Mouse (Mus musculus): ENCODE data around the gene Vps4a.

Gene Vps4a

DNA sequence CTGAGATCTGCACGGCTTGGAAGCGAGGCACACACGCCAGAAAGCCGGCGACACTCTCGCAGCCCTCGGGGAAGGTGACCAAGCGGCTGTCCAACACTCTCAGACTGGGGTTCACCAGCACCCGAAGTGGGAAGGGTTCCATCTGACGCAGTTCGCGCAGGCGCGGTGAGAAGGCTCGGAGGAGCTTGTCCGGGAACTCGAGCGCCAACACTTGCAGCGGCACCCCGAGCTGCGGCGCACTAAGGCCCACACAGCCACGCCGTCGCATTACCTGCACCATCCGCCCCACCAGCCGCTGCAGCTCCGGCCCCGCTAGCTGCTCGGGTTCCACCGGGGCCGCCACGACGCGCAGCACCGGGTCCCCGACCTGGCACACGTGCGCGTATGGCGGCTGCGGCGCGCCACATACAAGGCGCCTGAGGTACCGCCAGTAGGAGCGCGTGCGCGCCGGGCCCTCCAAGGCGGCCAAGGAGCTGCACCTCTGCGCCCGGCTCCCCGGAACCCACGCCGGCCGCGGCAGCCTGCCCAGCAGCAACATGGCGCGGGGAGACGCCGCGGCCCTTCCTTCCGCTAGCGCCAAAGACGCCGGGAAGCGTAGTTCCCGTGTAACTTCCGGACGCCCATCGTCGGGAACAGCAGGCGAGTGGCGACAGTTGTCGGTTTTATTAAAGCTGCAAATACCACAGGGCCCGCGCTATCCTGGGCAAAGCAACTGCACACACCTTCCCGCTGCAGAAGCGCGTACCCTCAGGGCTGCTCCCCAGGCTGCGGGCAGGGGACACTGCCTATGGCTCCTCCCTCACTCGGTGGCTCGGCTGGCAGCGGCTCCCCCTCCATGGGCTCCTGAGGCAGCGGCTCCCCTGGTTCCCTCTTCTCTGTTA lies 17.3 kb downstream of the Vps4a start, which contains the start of gene Pdf:
Gene Pdf, minus strand, starts transcription at position 554 of the 881 bp plus-strand sequence.
- DNase-seq (ENCODE audit: low spot score) = peak; percentile 38

DNA sequence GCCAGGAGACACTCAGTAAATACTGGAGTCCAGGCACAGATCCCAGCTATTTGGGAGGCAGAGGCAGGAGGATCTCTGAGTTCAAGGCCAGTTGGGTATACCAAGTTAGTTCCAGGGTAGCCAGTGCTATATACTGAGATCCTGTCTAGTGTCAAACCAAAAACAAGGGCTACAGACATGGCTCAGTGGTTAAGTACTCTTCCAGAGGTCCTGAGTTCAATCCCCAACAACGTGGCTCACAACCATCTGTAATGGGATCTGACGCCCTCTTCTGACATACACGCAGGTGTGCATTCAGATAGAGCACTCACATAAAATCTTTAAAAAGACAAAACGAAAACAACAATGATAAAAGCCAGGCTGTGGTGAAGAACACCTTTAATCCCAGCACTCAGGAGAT lies 18.5 kb downstream of the Vps4a start:
- no peak for DNase-seq (ENCODE audit: low spot score)

DNA sequence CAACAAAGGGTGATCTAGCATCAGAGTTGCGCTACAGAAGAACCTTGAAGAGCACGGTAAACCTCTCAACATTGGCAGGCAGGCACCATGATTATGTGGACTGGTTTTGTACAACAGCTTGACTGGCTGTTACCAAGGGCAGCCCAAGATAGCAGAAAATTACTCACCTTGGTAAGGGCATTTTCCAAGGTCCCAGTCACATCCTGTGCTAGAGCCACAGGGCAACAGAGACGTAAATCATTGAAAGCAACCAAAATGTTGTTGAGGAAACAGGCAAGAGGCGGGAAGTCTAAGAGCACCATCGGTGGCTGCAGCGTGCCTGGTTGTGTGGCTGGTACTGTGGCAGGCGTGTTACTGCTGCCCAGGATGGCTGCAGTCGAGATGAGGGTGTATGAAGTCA lies 21.0 kb downstream of the Vps4a start:
- no peak for DNase-seq (ENCODE audit: low spot score)

DNA sequence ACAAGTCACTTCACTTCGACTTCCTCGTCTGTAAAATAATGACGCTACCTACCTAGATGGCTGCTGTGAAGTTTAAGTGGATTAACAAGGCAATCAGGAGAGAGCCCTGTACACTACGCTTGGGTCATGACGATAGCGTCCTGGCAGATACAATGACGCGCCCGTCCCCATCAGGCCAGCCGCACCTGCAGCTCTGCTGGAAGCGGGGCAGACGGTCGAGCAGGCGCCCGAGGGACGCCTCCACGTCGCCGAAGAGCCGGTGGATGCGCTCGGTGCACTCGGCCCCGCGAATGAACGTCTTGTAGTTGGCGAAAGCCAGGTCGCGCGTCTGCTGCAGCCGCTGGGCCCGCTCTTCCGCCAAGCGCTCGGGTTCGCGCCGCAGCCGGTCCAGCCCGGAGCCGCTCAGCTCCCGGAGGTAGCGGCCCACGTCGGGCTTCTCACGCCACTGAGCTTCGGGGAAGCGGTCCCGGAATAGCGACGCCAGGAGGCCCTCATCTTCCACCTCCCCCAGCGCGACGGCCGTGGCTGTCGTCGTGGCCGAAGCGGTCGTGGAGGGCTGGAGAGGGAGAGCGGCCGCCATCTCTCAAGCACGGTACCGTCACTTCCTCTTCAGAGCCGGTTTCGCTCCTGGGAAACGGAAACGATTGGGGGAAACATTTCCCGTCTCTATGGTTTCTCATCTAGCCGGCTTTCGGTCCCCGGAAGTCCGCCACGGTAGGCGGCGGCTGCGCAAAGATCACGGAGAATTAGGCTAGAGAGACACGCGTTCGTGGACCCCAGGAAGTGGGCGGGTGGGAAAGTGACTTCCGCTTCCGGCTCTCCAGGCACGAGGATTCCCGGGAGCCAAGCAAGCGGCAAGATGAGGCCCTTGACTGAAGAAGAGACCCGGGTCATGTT lies 25.3 kb downstream of the Vps4a start, which contains the start of the genes Cog8 and Nip7:
Gene Cog8, minus strand, starts transcription at position 614 of the 897 bp plus-strand sequence.
Gene Nip7, plus strand, starts transcription at position 802 of the 897 bp plus-strand sequence.
- peak; percentile 74 for DNase-seq (ENCODE audit: low spot score)

DNA sequence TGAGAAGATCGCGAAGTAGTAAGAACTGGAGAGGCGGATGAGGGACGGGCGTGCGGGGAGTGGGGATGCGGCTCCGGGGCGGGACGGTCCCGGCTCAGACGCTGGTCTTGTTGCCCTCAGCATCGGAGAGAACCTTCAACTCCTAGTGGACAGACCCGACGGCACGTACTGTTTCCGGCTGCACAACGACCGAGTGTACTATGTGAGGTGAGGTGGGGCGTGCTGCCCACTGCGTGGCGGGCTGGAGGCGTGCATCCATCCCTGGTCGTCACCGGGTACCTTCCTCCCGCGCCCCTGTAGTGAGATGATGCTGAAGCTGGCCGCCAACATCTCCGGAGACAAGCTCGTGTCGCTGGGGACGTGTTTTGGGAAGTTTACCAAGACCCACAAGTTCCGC lies 25.9 kb downstream of the Vps4a start:
- DNase-seq (ENCODE audit: low spot score) = no peak

DNA sequence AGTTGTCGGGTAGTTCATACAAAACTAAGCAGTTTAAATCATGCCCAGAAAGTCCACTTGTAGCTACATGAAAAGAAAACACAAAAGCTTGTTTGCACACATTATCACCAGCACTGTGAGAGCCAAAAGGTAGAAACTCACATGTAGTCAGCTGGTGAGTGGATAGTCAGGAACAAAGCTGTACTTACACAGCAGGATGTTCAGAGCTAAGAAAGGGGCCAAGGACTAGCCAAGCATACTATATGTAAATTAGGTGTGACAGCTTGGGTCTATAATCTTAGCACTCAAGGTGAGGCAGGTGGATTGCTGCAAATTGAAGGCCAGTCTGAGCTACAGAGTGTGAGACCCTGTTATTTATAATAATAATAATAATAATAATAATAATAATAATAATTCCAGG lies 31.6 kb downstream of the Vps4a start:
- no peak for DNase-seq (ENCODE audit: low spot score)

DNA sequence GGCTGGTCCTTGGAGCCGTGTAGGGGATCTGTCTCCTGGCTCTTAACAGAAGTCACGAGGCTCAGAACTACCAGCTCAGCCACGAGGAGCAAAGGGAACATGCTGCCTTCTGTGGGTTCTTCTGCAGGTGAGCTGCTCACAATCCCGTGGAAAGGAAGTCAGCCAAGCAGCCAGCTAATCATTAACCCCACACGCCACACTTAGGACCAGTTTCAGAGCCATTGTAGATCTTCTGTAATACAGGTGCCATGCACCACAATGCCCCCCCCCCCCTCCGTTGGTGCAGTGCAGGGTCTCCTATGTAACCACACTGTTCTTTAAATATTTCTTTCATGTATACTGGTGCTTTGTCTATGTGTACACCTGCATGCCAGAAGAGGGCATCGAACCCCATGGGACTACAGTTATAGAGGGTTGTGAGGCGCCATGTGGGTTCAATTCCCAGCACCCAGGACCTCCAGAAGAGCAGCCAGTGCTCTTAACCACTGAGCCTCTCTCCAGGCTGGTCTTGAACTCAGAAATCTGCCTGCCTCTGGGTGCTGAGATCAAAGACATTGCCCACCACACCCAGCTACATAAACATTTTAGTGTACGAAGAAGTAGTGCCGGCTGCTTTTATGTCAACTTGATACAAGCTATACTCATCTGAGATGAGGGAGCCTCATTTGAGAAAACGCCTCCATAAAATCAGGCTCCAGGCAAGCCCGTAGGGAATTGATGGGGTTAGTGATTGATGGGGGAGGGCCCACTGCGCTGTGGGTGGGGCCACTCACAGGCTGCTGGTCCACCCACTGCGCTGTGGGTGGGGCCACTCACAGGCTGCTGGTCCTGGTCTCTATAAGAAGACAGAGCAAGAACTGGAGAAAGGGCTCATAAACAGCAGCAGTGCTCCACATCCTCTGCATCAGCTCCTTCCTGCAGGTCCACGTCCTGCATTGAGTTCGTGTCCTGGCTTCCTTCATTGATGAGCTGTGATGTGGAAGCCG lies 34.8 kb downstream of the Vps4a start, which contains the start of gene Tmed6:
Gene Tmed6, minus strand, starts transcription at position 134 of the 986 bp plus-strand sequence.
- DNase-seq (ENCODE audit: low spot score) = no peak

DNA sequence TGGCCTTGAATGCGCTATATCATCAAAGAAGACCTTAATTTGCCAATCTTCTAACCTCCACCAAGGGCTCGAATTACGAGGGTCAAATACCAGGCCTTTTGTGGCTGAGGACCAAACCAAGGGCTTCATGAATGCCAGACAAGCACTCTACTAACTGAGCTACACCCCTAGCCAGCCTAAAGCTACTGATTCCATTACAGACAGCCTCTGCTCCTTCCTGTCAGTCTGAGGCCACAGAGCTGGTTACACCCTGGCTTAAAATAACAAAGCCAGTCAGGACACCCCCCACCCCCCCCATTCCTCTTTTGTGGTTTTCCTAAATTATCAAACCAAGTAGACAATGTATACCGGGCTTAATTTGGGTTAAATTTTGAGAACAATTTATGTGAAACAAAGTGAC lies 42.7 kb downstream of the Vps4a start:
- no peak for DNase-seq (ENCODE audit: low spot score)

DNA sequence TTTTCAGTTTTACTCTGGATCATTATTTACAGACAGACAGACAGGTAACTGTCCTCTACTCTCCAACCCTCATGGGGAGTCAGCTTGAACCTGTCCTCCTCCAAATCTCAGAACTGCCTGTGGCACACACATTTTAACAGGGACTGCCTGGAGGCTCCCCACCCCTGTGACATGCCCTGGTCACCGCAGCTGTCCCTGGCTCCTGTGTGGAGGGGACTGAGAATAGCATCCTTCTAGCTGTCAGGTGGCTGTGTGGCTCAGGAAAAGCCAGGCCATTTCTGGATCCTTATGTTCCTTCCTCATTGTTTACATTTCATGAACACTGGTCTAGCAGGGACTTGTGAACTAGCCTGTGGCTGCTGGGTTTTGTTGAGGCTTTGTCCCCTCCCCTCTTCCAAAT lies 43.1 kb downstream of the Vps4a start:
- no peak for DNase-seq (ENCODE audit: low spot score)

DNA sequence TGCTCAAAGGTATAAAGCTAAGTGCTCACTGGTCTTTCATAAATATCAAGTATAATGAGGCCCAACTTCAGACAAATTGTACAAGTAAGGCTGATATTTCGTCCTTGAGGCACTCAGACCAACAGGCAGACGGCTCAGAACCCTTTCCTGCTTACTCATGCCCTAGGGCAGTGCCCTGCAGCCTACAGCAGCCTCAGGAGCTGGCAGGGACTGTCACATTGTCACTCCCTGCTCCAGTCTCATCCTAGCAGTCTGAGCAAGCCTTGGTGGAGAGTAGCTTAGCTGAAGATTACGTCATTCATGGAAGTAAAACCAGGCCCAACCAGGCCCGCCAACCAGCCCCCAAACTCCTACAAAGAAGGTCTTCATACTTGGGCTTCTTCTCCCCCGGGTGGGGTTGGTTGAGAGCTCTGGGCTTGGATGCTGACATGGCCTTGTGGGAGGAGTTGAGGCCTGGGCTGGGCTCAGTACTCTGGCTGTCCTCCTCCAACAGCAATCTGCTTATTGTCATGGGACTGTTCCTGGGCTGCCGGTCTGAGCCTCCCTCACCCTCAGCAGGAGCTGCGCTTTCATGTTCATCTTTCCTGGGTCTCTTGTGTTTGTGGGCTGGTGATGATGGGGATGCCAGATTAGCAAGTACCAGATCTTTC lies 45.3 kb downstream of the Vps4a start:
- DNase-seq (ENCODE audit: low spot score) = no peak

DNA sequence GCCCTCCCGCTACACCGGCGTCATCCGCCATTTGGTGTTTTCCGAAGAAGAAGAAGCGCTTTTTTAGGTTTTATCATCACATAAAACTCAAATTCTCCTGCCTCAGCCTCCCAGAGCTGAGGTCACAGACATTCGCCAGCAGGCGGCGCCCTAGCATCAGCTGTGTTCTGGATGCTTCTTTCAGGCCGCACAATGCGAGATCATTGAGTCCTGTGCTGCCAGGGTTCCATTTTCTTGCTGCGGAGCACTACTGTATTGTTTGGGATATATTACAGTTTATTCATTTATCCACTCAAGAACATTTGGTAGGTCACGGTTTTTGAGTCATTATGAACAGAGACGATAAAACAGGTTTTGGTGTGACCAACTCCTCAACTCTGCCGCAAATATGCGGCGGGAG lies 54.3 kb downstream of the Vps4a start:
- no peak for DNase-seq (ENCODE audit: low spot score)

DNA sequence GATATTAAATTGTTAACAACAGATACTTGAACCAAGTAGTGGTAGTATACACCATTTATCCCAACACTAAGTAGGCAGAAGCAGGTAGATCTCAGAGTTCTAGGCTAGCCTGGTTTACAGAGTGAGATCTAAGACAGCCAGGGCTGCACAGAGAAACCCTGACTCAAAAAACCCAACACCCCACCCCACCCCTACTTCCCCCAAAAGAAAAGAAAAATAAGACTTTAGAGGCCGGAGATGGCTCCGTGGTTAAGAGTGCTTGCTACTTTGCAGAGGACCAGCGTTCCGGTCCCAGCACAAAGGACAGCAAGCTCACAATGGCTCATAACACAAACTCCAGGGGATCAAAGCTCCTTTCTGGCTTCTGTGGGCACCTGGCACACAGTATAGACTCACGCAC lies 55.0 kb downstream of the Vps4a start:
- DNase-seq (ENCODE audit: low spot score) = no peak

DNA sequence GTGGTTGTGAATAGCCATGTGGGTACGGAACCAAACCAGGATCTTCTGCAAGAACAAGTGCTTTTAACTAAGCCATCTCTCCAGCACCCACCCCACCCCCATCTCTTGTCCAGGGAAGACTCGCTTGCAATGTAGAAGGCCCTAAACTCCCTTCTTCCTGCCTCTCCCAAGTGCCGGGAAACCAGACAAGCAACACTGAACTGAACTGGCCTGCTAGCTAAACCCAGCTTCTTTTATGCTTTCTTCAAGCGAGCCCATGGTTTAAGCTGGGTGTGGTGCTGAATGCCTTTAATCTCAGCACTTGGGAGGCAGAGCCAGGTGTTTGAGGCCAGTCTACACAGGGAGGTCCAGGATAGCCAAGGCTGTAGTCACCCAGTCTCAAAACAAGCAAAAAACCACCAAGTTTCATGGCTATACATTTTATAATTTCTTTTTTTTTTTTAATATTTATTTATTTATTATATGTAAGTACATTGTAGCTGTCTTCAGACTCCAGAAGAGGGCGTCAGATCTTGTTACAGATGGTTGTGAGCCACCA lies 57.6 kb downstream of the Vps4a start:
- DNase-seq (ENCODE audit: low spot score) = no peak

DNA sequence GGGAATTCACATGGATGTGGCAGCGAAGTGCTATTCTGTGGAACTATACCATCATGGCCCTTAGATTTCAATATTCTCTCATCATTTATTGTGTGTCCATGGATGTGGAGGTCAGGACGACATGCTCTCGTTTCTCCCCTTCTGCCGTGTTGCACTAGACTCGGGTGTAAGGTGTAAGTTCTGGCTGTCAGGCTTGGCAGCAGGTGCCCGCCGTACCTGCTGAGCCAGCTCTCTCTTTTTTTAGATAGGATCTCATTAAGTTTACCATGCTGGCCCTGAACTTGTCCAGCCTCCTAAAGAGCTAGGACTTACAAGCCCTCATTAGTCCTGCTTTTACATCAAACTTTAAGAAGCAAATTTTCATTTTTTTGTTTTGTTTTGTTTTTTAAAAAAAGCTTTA lies 59.5 kb downstream of the Vps4a start:
- DNase-seq (ENCODE audit: low spot score) = no peak
